Mouse (Mus musculus) stomach, embryonic 14.5 days (tissue): ENCODE measurements around the gene Clec2g. TPM values are rescaled to one million over a fixed set of nuclear protein-coding genes. Genes with fewer than 3 reads are reported as not detected.
"Not testable (repeated sequence)": the region's sequence is repeated elsewhere in the genome, so short reads cannot be mapped to it uniquely, and the experiment has no call there.

Experiments used
- ATAC-seq: fragments of 200-750 bp; cut with Nextera tagmentation; 2 replicates; pipeline ENCODE4 v1.8.0; 2017; ENCODE audit warnings: low read depth, moderate TSS enrichment; ENCODE audit not compliant: insufficient number of reproducible peaks, insufficient read depth, low FRiP score
- H3K27ac ChIP-seq: fragments of 300-500 bp; sonication (generic); 2 replicates; pipeline ENCODE4 v1.5.1; 2014; ENCODE audit warnings: mild to moderate bottlenecking, low read length, moderate library complexity, mixed read lengths
- H3K27me3 ChIP-seq: fragments of 300-500 bp; sonication (generic); 2 replicates; pipeline ENCODE4 v1.6.1; 2014; ENCODE audit warnings: low read length, control low read depth, mixed read lengths; ENCODE audit not compliant: control insufficient read depth, insufficient read depth
- H3K36me3 ChIP-seq: fragments of 300-500 bp; sonication (generic); 2 replicates; pipeline ENCODE4 v1.6.1; 2014; ENCODE audit warnings: mild to moderate bottlenecking, control low read depth, low read length, moderate library complexity, mixed read lengths; ENCODE audit not compliant: control insufficient read depth, insufficient read depth
- H3K4me1 ChIP-seq: fragments of 300-500 bp; sonication (generic); 2 replicates; pipeline ENCODE4 v1.6.1; 2014; ENCODE audit warnings: low read length, control low read depth, mixed read lengths; ENCODE audit not compliant: control insufficient read depth, insufficient read depth
- H3K4me2 ChIP-seq: fragments of 300-500 bp; sonication (generic); replicated peaks from 2 replicates; pipeline ENCODE4 v1.6.1; 2014; ENCODE audit warnings: low read depth, low read length, control low read depth
- H3K4me3 ChIP-seq: fragments of 300-500 bp; sonication (generic); 2 replicates; pipeline ENCODE4 v1.5.1; 2014; ENCODE audit warnings: low read depth, low read length, control low read depth
- H3K9ac ChIP-seq: fragments of 300-500 bp; sonication (generic); replicated peaks from 2 replicates; pipeline ENCODE4 v1.6.1; 2014; ENCODE audit warnings: low read depth, mild to moderate bottlenecking, control low read depth, low read length, moderate library complexity, mixed read lengths
- H3K9me3 ChIP-seq: fragments of 300-500 bp; sonication (generic); 2 replicates; pipeline ENCODE4 v1.6.1; 2016; ENCODE audit warnings: low read depth, low read length, control low read depth; ENCODE audit not compliant: control insufficient read depth
- WGBS: fragments of 180-500 bp; shearing (Covaris S2); extraction: QIAGEN DNeasy Blood & Tissue Kit; methylation state at CpG from one replicate; pipeline ENCODE4 v1.1.7; 2014; 5-methylcytosine and 5-hydroxymethylcytosine counted together
- polyA plus RNA-seq: library from polyadenylated mRNA; unstranded; fragments of >200 nt; fragmentation: Nextera tagmentation; extraction: Ambion mirVana; gene quantifications from 2 replicates; pipeline ENCODE4 v1.2.1, GENCODE M21; 2014

Gene Clec2g
- 0.81 TPM in 1 of 2 replicates, not detected in the other for polyA plus RNA-seq

DNA sequence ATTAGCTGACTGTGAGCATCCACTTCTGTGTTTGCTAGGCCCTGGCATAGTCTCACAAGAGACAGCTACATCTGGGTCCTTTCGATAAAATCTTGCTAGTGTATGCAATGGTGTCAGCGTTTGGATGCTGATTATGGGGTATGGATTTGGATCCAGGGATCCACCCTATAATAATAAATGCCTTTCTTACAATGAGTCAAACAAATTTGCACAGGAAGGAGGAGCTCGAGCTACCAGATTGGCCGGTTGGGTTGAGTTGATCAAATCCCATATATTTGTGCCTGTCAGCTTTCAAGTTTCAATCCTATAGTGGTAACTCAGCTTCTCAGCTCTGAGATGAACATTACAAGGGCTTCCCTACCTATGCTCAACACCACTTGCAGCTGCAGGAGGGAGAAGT lies at the start of gene Clec2g:
Clec2g (plus strand) TSS at position 301 of the 400 bp plus-strand sequence.
- ATAC-seq, H3K9me3 ChIP-seq, H3K36me3 ChIP-seq, H3K4me1 ChIP-seq, H3K27ac ChIP-seq, H3K4me2 ChIP-seq, H3K27me3 ChIP-seq, H3K9ac ChIP-seq, H3K4me3 ChIP-seq: not testable (repeated sequence)
- WGBS: 91% methylated on average over 4 of the region's 4 CpGs

DNA sequence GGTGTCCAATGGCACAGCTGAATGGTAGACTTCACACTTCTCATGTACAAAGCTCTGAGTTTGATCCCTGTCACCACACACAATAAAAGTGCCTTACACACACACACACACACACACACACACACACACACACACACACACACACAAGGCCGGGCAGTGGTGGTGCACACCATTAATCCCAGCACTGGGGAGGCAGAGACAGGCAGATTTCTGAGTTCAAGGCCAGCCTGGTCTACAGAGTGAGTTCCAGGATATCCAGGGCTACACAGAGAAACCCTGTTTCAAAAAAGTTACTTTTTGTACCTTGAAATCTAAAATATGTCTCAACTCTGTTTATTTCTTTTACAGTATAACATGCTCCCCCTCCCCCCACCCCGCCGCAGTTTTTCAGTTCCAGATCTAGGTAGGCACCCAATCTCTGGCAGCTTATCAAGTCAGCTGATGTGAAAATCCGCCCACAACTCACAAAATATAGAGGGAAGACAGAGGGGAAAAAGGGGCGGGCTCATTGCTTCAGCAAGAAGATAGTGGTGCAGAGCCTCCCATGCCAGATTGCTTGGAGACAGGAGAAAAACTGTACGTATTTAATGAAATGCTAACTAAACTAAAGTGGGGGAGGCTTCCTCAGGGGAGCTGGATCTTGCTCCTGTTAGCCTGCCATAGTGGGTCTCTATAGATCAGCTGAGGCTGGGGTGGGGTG lies 46.9 kb upstream of the Clec2g start, which contains the start of gene Clec2i:
Clec2i (plus strand) TSS at position 498 of the 700 bp plus-strand sequence.
- not testable (repeated sequence) for H3K27me3 ChIP-seq, H3K4me1 ChIP-seq, ATAC-seq

DNA sequence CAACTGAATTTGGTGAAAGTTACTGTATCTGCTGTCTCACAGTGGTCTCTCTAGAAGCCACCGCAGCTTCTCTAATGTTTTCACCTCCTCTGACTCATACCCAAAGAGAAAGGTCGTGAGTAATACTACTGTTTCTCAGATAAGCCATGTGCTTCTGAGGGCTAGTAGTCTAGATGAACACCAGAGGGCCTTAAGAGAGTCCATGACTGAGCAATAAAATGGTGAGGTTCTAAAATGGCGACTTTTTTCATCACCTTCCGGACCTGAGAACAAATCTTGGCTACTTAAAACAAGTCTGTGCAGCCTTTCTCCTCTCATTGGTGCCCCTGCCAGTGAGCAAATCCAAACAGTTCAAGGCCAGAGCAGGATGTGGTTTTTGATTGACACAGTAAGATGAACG lies 45.3 kb upstream of the Clec2g start:
- H3K9ac ChIP-seq: no peak overlapping the region
- no peak for ATAC-seq

More for the DNA sequence above, 46.9 kb upstream of the Clec2g start, which contains the start of gene Clec2i:
- WGBS: 85% methylated on average over 6 of the region's 6 CpGs
- H3K4me2 ChIP-seq, H3K27ac ChIP-seq, H3K9ac ChIP-seq, H3K9me3 ChIP-seq, H3K4me3 ChIP-seq, H3K36me3 ChIP-seq: not testable (repeated sequence)

GRCm38 (mm10) chr6:128890948-128891355 lies 43.2 kb upstream of the Clec2g start, which contains the start of gene BC035044:
Gene BC035044, minus strand, starts transcription at chr6:128891126.
- no peak for ATAC-seq
- Histone ChIP-seq H3K4me1 (no peaks in the 10 kb centered on the region), H3K4me2 (no peak within 1 kb of the TSS), H3K9me3 (no peaks in the 10 kb centered on the region), H3K27me3 (no peaks in the 10 kb centered on the region), H3K4me3 (no peak within 1 kb of the TSS), H3K9ac (no peak within 1 kb of the TSS), H3K36me3 (no peaks in the 10 kb centered on the region), H3K27ac (no peak within 1 kb of the TSS)
- 67% methylated on average over 2 of the region's 2 CpGs for WGBS

More for the DNA sequence above, 45.3 kb upstream of the Clec2g start:
- Histone ChIP-seq H3K4me3 (no peak overlapping the region), H3K27me3 (no peaks in the 10 kb centered on the region), H3K9me3 (no peaks in the 10 kb centered on the region), H3K4me2 (no peak overlapping the region), H3K27ac (no peak overlapping the region), H3K4me1 (no peaks in the 10 kb centered on the region), H3K36me3 (no peaks in the 10 kb centered on the region)
- WGBS: 85% methylated on average over 5 of the region's 5 CpGs

DNA sequence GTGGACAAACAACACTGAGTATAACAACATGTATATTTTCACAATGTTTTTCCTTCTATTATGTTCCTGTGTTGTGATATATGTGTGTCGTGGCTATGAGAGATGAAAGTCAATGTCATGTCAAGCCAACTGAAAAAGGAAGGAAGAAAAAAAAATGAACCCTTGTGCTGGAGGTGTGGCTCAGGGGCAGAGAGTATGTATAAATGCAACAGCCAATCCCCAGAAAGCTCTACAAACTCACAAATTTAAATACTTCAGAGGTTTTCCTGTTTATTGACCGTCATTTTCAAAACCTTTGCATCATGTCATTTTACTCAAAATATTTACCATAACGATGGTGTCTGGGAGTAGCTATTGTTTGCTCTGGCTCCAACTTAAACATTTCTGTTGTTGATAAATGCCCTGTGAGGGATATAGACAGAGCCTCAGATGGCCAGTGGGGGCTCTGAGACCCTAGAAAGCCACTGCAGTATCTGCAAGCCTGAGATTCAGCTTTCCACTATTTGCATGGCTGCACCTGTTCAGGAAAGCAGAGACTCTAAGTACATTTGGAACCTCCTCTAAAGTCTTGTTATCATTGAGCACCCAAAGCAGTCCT lies 38.7 kb upstream of the Clec2g start:
- no peak overlapping the region for H3K4me2 ChIP-seq
- H3K4me1 ChIP-seq: no peaks in the 10 kb centered on the region
- 60% methylated on average over 3 of the region's 3 CpGs for WGBS
- H3K36me3 ChIP-seq: no peaks in the 10 kb centered on the region
- H3K9ac ChIP-seq: no peak overlapping the region
- no peak overlapping the region for H3K4me3 ChIP-seq
- no peaks in the 10 kb centered on the region for H3K27me3 ChIP-seq
- no peak for ATAC-seq
- H3K27ac ChIP-seq: no peak overlapping the region
- no peaks in the 10 kb centered on the region for H3K9me3 ChIP-seq

- no peak overlapping the region for H3K4me2 ChIP-seq
- H3K9ac ChIP-seq: no peak overlapping the region
- H3K36me3 ChIP-seq: no peaks in the 10 kb centered on the region
- ATAC-seq: no peak
- no peaks in the 10 kb centered on the region for H3K27me3 ChIP-seq
- H3K27ac ChIP-seq: no peak overlapping the region
- 92% methylated on average over 2 of the region's 2 CpGs for WGBS
- H3K4me1 ChIP-seq: no peaks in the 10 kb centered on the region
- no peaks in the 10 kb centered on the region; the same call in 1 of the 2 replicates for H3K9me3 ChIP-seq
- no peak overlapping the region for H3K4me3 ChIP-seq
Observed at GRCm38 (mm10) chr6:128900044-128900443, 34.1 kb upstream of the Clec2g start.

- not testable (repeated sequence) for H3K4me2 ChIP-seq, H3K9me3 ChIP-seq, H3K9ac ChIP-seq, H3K36me3 ChIP-seq, H3K27ac ChIP-seq, H3K4me1 ChIP-seq, H3K27me3 ChIP-seq, H3K4me3 ChIP-seq, ATAC-seq
- 81% methylated on average over 6 of the region's 6 CpGs for WGBS
Observed at GRCm38 (mm10) chr6:128900796-128901552, 33.2 kb upstream of the Clec2g start.

GRCm38 (mm10) chr6:128913598-128914254 lies 20.5 kb upstream of the Clec2g start:
- H3K9ac ChIP-seq: no peak overlapping the region
- H3K27me3 ChIP-seq: no peaks in the 10 kb centered on the region
- H3K9me3 ChIP-seq: no peaks in the 10 kb centered on the region
- H3K4me1 ChIP-seq: no peaks in the 10 kb centered on the region
- no peak overlapping the region for H3K4me2 ChIP-seq
- H3K27ac ChIP-seq: no peak overlapping the region
- no peak overlapping the region for H3K4me3 ChIP-seq
- ATAC-seq: no peak
- no peaks in the 10 kb centered on the region for H3K36me3 ChIP-seq
- 79% methylated on average over 2 of the region's 2 CpGs for WGBS
